Mouse (Mus musculus) frontal cortex, adult 2 months (tissue): ENCODE data around the gene Bmpr1b. TPM values are rescaled to one million over a fixed set of nuclear protein-coding genes. Genes with fewer than 3 reads are reported as not detected.

Experiments
- DNase-seq, 2 experiments: peaks; one replicate each; pipeline ENCODE4 v3.0.0; 2022; ENCODE audit warnings: low spot score in 1 of 2; ENCODE audit errors: extremely low spot score in 1 of 2
- polyA plus RNA-seq: library from polyadenylated mRNA; depleted of rRNA; stranded (reverse); fragments of >200 nt; gene quantifications from 2 replicates; pipeline ENCODE4 v1.2.3, GENCODE M21; 2012; rRNA removed

Bmpr1b gene
- polyA plus RNA-seq, 1 experiment, result 11.8 TPM

- peak in 1 of 2 experiments; percentile 67 for DNase-seq
Measured at GRCm38 (mm10) chr3:141838864-141839263, 330.4 kb downstream of the Bmpr1b start.

- peak; percentile 58 to 87 for DNase-seq
Measured at GRCm38 (mm10) chr3:141831135-141831534, 338.1 kb downstream of the Bmpr1b start.

DNA sequence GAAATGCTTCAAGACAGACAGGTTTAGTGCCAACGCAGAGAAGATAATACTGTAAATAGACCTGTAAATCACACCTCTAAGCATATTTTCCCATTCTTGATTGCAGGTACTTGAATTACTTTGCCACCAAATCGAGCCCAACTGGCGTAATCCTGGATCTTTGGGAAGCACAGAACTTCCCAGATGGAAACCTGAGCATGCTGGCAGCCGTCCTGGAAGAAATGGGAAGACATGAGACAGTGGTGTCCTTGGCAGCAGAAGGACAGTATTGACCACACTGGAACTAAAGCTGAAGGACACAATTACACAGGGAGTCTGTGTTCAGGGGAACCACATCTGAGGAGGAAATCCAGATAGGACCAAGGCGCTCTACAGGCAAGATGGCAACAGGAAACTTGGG is 340.9 kb downstream of the Bmpr1b start:
- DNase-seq, result peak in 1 of 2 experiments; percentile 18

GRCm38 (mm10) chr3:141819331-141819941 is 349.8 kb downstream of the Bmpr1b start:
- DNase-seq, result peak; percentile 47 to 50

GRCm38 (mm10) chr3:141818615-141819312 is 350.5 kb downstream of the Bmpr1b start:
- DNase-seq, result no peak

- no peak for DNase-seq
Measured at GRCm38 (mm10) chr3:141814776-141815175, 354.4 kb downstream of the Bmpr1b start.

DNA sequence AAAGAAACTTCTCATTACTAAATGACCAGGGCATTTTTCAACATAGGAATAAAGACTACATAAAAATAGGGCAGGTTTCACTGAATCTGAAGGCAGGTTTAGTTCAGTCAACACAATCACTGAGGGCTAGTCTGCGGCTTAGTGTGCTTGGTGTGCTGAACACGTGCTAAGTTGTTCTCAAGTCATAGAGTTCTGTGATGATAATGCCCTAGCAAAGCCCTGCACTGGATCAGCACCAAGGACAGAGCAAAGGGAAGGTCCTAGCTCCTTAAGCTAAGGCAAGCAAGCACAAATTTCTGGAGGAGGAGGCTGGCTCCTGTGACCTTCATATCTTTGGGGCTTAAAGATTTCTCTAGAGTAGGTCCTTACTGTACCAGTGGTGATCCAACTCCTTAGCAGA is 357.9 kb downstream of the Bmpr1b start:
- DNase-seq, result no peak

DNA sequence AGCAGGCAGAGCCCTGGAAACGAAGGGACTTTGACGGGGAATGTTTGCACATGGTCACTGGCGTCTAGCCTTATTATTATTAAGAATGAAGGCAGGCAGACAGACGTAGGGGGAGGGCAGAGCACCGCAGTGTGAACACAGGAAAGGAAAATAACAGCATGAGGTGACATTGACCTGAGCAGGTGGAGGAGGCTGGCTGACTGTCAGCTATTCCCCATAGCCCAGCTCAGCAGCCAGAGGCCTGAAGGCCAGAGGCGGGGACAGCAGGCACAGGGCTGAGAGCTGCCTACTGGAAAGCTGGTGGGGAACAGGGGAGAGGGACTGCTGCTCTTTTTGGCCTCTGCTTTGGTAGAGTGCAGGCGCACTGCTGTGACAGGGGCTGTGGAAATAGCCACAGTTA is 358.3 kb downstream of the Bmpr1b start:
- DNase-seq, result no peak

DNA sequence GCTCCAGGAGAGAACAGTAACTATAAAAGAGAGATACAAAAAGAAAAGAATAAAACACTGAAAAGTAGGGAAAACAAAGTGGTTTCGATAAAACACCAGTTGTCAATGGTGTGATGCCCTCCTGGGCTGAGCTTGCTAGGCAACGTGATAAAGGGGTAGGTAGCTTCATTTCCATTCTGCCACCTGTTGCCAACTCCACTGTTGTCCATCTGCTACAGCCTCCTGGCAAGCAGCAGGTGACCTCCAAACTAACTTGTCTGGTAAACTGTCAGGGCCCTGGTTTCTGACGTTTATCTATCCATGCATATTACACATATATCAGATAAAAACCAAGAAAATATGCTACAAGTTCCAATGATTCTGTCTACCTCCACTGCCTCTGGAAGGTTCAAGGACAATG is 359.6 kb downstream of the Bmpr1b start:
- DNase-seq, result no peak

GRCm38 (mm10) chr3:141804133-141804532 is 365.1 kb downstream of the Bmpr1b start:
- no peak for DNase-seq

DNA sequence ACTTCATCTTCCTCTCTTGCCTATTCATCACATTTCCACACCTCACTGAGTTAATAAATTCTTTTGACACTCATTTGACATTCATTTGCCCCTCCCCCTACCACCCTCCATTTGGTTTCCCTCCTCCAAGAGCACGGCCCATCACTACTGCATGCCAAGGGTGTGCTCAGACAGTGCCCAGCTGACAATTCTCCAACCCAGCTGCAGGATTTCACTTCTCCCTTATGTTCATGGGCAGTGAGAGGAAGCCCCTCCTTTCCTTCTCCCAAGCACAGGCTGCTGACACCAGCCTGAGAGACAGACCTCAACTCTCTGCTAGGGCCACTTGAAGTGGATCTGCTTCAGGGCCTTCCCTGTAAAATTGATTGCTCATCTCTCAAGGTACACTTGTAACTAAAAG is 371.4 kb downstream of the Bmpr1b start:
- DNase-seq, result no peak

GRCm38 (mm10) chr3:141797372-141797771 is 371.9 kb downstream of the Bmpr1b start:
- no peak for DNase-seq

- DNase-seq, result no peak
Measured at GRCm38 (mm10) chr3:141794371-141794770, 374.9 kb downstream of the Bmpr1b start.

DNA sequence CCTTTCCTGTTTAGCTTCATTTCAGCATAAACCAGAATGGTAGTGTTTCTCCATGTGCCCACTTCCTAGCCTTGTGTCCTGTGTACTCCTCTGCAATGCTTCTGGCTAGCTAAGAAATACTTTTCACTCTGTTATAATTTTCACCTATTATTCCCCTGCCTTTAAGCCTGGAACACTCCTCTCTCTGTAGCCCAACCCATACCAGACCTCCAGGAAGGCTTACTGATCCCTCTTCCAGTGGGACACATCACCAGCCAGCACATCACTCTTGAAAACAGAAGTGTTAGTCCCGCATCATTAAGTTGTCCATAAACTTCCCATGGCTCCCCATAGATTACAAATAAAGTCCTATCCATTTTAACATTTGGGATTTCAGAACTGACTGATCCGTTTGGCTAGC is 375.5 kb downstream of the Bmpr1b start:
- no peak for DNase-seq

DNA sequence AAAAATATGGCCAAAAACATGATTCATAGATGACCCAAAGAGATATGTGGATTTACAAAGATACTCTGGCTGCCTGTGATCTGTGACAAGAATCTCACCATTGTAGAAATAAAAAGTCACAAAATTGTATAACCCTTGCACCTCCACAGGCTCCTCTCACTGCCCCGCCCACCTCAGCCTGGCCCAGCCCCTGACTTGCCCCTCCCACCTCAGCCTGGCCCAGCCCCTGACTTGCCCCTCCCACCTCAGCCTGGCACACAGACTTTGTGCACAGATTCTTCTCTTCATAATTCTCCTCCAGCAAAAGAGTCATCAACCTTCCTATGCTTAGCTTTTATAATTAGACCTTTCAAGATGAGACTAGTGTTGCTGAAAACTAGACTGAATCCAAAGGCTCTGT is 377.1 kb downstream of the Bmpr1b start:
- no peak for DNase-seq

DNA sequence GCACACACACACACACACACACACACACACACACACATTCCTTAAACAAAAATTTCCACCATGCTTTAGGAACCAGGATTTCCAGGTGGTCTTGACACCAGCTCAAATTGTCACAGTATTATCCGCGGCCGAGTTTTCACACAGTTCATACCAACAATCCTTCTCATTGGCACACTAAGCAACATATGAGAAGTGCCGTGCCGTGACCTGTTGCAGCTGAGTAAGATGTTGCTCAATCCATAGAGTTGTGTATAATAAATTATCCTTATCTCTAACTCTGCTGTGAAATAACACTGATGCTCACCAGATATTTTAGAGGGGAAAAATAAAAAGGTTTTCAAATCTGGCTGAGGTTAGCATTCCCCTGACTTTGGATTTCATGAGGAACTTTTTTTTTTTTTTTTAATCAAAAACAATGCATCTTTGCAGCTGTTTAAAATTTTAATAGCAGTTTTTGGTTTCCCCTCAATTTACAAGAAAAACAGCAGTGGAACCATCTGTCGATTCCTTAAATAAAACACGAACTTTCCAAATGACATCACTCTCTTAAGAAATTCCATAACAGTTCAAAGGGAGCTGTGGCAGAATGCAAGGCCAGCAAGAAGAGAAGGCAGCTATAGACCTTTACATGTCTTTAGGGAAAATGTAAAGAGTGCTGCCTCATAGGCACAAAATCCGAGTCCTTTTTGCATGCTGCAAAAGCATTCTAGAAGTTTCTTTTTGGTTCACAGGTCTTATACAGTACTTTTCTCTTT is 378.0 kb downstream of the Bmpr1b start:
- peak in 1 of 2 experiments; percentile 19 for DNase-seq

Other genes starting within 250 kb of the Bmpr1b start
- gene Pdlim5, start 226.3 kb upstream of the Bmpr1b start, polyA plus RNA-seq, result 19.1 and 22.6 TPM in 2 replicates